Mouse (Mus musculus): ENCODE data around the gene Rab4b. TPM values are rescaled to one million over a fixed set of nuclear protein-coding genes. Genes with fewer than 3 reads are reported as not detected.

Rab4b gene
- polyA plus RNA-seq, 1 experiment, result 56.3 TPM

DNA sequence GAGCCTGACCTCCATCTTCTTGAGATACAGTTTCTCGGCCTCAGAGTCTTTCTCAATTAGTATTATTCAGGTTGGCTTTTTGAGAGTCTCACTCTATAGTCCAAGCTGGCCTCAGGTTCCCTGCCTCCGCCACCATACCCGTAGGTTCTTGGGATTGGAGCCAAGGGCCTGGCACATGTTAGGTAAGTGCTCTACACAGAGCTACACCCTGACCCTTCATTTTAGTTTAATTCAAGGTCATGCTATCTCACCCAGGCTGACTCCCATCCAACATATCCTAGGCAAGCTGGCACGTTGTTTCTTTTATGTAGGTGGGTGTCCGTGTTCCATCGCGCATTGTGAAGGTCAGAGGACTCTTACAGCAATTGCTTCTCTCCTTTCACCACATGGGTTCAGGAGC is 3.8 kb downstream of the Rab4b start:
- peaks cover 7% of the 10 kb centered on the region for H3K79me2 ChIP-seq (ENCODE audit: control insufficient read depth, insufficient read depth)
- H3K4me2 ChIP-seq (ENCODE audit: low read depth), result no peak overlapping the region
- H3K4me3 ChIP-seq, result no peak overlapping the region
- H3K27me3 ChIP-seq (ENCODE audit: control insufficient read depth, insufficient read depth, insufficient read length), result no peaks in the 10 kb centered on the region
- TF ChIP-seq MYOG (IDR thresholded peaks at IDR 0.05; ENCODE audit: control insufficient read depth in 1 of 3, insufficient read depth in 1 of 3, insufficient read length in 2 of 3, low read depth in 2 of 3) (no peak), REST (IDR thresholded peaks at IDR 0.05; ENCODE audit: insufficient read depth, insufficient read length) (no peak), TCF12 (IDR thresholded peaks at IDR 0.05; ENCODE audit: insufficient read depth, poor library complexity, severe bottlenecking) (no peak), SRF (IDR thresholded peaks at IDR 0.05; ENCODE audit: control insufficient read depth, insufficient read length, low read depth) (no peak), MYOD1 (IDR thresholded peaks at IDR 0.05; ENCODE audit: control insufficient read depth in 1 of 3, insufficient read length in 2 of 3, low read depth in 2 of 3) (no peak), POLR2AphosphoS2 (IDR thresholded peaks at IDR 0.05; ENCODE audit: insufficient read length, low read depth) (no peak), E2F4 (IDR thresholded peaks at IDR 0.05; ENCODE audit: insufficient read depth) (no peak), POLR2A (IDR thresholded peaks at IDR 0.05; ENCODE audit: insufficient read length, low read depth) (no peak), TCF3 (IDR thresholded peaks at IDR 0.05; ENCODE audit: insufficient read length, low read depth) (no peak), USF1 (IDR thresholded peaks at IDR 0.05; ENCODE audit: low read depth) (no peak), MAX (IDR thresholded peaks at IDR 0.05; ENCODE audit: low read depth) (no peak), CEBPB (IDR thresholded peaks at IDR 0.05; ENCODE audit: insufficient read depth, poor library complexity, severe bottlenecking) (no peak)
- no peak overlapping the region for H3ac ChIP-seq (ENCODE audit: control insufficient read depth, insufficient read length)
- H3K36me3 ChIP-seq (ENCODE audit: control insufficient read depth, insufficient read depth), result peaks cover 5% of the 10 kb centered on the region

DNA sequence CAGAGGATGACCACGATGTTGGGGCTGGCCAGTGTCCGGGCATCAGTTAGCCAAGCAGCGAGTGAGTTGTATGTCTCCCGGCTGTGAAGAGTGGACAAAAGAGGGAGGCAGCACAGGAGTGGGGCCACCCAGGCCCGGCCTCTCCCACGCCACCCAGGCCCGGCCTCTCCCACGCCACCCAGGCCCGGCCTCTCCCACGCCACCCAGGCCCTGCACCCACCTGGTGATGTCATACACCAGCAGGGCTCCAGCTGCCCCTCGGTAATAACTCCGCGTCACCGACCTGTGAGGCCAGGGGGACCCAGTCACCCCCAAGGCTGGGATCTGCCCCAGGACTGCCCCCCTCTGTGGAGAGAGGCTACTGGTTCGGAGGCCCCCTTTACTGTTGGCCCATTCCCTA is 4.2 kb downstream of the Rab4b start:
- H3K79me2 ChIP-seq (ENCODE audit: control insufficient read depth, insufficient read depth), result peaks cover 7% of the 10 kb centered on the region
- no peak overlapping the region for H3K4me2 ChIP-seq (ENCODE audit: low read depth)
- H3K27me3 ChIP-seq (ENCODE audit: control insufficient read depth, insufficient read depth, insufficient read length), result no peaks in the 10 kb centered on the region
- TF ChIP-seq CEBPB (IDR thresholded peaks at IDR 0.05; ENCODE audit: insufficient read depth, poor library complexity, severe bottlenecking) (no peak), MYOD1 (IDR thresholded peaks at IDR 0.05; ENCODE audit: control insufficient read depth in 1 of 3, insufficient read length in 2 of 3, low read depth in 2 of 3) (no peak), E2F4 (IDR thresholded peaks at IDR 0.05; ENCODE audit: insufficient read depth) (no peak), SRF (IDR thresholded peaks at IDR 0.05; ENCODE audit: control insufficient read depth, insufficient read length, low read depth) (no peak), TCF12 (IDR thresholded peaks at IDR 0.05; ENCODE audit: insufficient read depth, poor library complexity, severe bottlenecking) (no peak), REST (IDR thresholded peaks at IDR 0.05; ENCODE audit: insufficient read depth, insufficient read length) (no peak), MYOG (IDR thresholded peaks at IDR 0.05; ENCODE audit: control insufficient read depth in 1 of 3, insufficient read depth in 1 of 3, insufficient read length in 2 of 3, low read depth in 2 of 3) (no peak), MAX (IDR thresholded peaks at IDR 0.05; ENCODE audit: low read depth) (no peak), POLR2AphosphoS2 (IDR thresholded peaks at IDR 0.05; ENCODE audit: insufficient read length, low read depth) (no peak), USF1 (IDR thresholded peaks at IDR 0.05; ENCODE audit: low read depth) (no peak), POLR2A (IDR thresholded peaks at IDR 0.05; ENCODE audit: insufficient read length, low read depth) (no peak), TCF3 (IDR thresholded peaks at IDR 0.05; ENCODE audit: insufficient read length, low read depth) (no peak)
- no peak overlapping the region for H3ac ChIP-seq (ENCODE audit: control insufficient read depth, insufficient read length)
- peaks cover 5% of the 10 kb centered on the region for H3K36me3 ChIP-seq (ENCODE audit: control insufficient read depth, insufficient read depth)
- no peak overlapping the region for H3K4me3 ChIP-seq

DNA sequence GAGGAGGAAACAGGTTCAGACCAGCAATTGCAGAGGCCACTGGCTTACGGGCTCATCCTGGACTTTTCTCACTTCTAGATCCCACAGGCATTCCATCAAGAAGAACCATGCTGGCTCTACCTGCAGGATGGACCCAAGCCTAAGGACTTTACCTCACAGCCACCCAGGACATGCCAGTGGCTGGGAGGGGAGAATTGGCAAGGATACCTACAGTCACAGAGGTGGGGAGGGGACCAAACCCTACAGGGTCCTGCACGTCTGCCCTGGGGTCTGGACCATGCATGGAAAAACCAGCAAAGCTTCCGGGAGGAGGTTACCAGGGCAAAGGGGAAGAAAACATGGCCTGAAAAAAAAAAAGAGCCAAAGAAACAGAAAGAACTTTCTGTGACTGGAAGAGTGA is 7.7 kb downstream of the Rab4b start:
- Histone ChIP-seq H3K4me2 (ENCODE audit: low read depth) (no peak overlapping the region), H3K36me3 (ENCODE audit: control insufficient read depth, insufficient read depth) (peaks cover 5% of the 10 kb centered on the region), H3K4me3 (no peak overlapping the region), H3K27me3 (ENCODE audit: control insufficient read depth, insufficient read depth, insufficient read length) (no peaks in the 10 kb centered on the region), H3K79me2 (ENCODE audit: control insufficient read depth, insufficient read depth) (peaks cover 2% of the 10 kb centered on the region), H3ac (ENCODE audit: control insufficient read depth, insufficient read length) (no peak overlapping the region)
- TF ChIP-seq SRF (IDR thresholded peaks at IDR 0.05; ENCODE audit: control insufficient read depth, insufficient read length, low read depth), result no peak
- TF ChIP-seq MAX (IDR thresholded peaks at IDR 0.05; ENCODE audit: low read depth), result no peak
- TF ChIP-seq MYOG (IDR thresholded peaks at IDR 0.05; ENCODE audit: control insufficient read depth in 1 of 3, insufficient read depth in 1 of 3, insufficient read length in 2 of 3, low read depth in 2 of 3), result no peak
- TF ChIP-seq POLR2A (IDR thresholded peaks at IDR 0.05; ENCODE audit: insufficient read length, low read depth), result no peak
- TF ChIP-seq REST (IDR thresholded peaks at IDR 0.05; ENCODE audit: insufficient read depth, insufficient read length), result no peak
- TF ChIP-seq TCF3 (IDR thresholded peaks at IDR 0.05; ENCODE audit: insufficient read length, low read depth), result no peak
- TF ChIP-seq E2F4 (IDR thresholded peaks at IDR 0.05; ENCODE audit: insufficient read depth), result no peak
- no peak for TF ChIP-seq TCF12 (IDR thresholded peaks at IDR 0.05; ENCODE audit: insufficient read depth, poor library complexity, severe bottlenecking)
- TF ChIP-seq USF1 (IDR thresholded peaks at IDR 0.05; ENCODE audit: low read depth), result no peak
- no peak for TF ChIP-seq CEBPB (IDR thresholded peaks at IDR 0.05; ENCODE audit: insufficient read depth, poor library complexity, severe bottlenecking)
- TF ChIP-seq MYOD1 (IDR thresholded peaks at IDR 0.05; ENCODE audit: control insufficient read depth in 1 of 3, insufficient read length in 2 of 3, low read depth in 2 of 3), result no peak
- no peak for TF ChIP-seq POLR2AphosphoS2 (IDR thresholded peaks at IDR 0.05; ENCODE audit: insufficient read length, low read depth)

DNA sequence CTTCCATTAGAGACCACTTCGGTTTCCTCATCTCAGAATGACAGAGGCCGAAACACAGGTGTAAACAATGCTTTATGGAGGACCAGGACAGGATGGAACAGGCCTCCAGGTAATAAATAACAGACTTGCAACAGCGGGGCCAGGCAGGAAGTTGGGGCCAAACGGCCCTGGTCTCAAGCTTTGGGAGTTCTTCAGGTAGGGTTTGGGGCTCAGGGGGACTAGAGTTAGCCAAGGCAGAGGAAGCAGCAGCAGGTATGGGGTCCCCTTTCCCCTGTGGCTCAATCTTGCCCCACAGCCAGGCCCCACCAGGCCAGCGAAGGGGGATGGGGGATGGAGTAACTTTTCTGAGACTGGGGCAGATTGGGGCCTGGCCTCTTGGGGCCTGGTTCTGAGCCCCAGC is 10.3 kb downstream of the Rab4b start:
- peaks cover 12% of the 10 kb centered on the region for H3K79me2 ChIP-seq (ENCODE audit: control insufficient read depth, insufficient read depth)
- H3K27me3 ChIP-seq (ENCODE audit: control insufficient read depth, insufficient read depth, insufficient read length), result no peaks in the 10 kb centered on the region
- no peak overlapping the region for H3ac ChIP-seq (ENCODE audit: control insufficient read depth, insufficient read length)
- no peaks in the 10 kb centered on the region for H3K36me3 ChIP-seq (ENCODE audit: control insufficient read depth, insufficient read depth)
- H3K4me2 ChIP-seq (ENCODE audit: low read depth), result no peak overlapping the region
- no peak overlapping the region for H3K4me3 ChIP-seq
- TF ChIP-seq POLR2AphosphoS2 (IDR thresholded peaks at IDR 0.05; ENCODE audit: insufficient read length, low read depth) (no peak), TCF12 (IDR thresholded peaks at IDR 0.05; ENCODE audit: insufficient read depth, poor library complexity, severe bottlenecking) (no peak), MYOD1 (IDR thresholded peaks at IDR 0.05; ENCODE audit: control insufficient read depth in 1 of 3, insufficient read length in 2 of 3, low read depth in 2 of 3) (no peak), POLR2A (IDR thresholded peaks at IDR 0.05; ENCODE audit: insufficient read length, low read depth) (no peak), E2F4 (IDR thresholded peaks at IDR 0.05; ENCODE audit: insufficient read depth) (no peak), REST (IDR thresholded peaks at IDR 0.05; ENCODE audit: insufficient read depth, insufficient read length) (no peak), MYOG (IDR thresholded peaks at IDR 0.05; ENCODE audit: control insufficient read depth in 1 of 3, insufficient read depth in 1 of 3, insufficient read length in 2 of 3, low read depth in 2 of 3) (no peak), USF1 (IDR thresholded peaks at IDR 0.05; ENCODE audit: low read depth) (no peak), SRF (IDR thresholded peaks at IDR 0.05; ENCODE audit: control insufficient read depth, insufficient read length, low read depth) (no peak), CEBPB (IDR thresholded peaks at IDR 0.05; ENCODE audit: insufficient read depth, poor library complexity, severe bottlenecking) (no peak), TCF3 (IDR thresholded peaks at IDR 0.05; ENCODE audit: insufficient read length, low read depth) (no peak), MAX (IDR thresholded peaks at IDR 0.05; ENCODE audit: low read depth) (no peak)
